Mouse (Mus musculus) liver, embryonic 16.5 days (tissue): ENCODE results near the gene Gm128. TPM values are rescaled to one million over a fixed set of nuclear protein-coding genes. Genes with fewer than 3 reads are reported as not detected.
A peak's percentile ranks its signal among the peaks of the same experiment; 100 is the strongest.

Source experiments
- ATAC-seq: fragments of 200-750 bp; cut with Nextera tagmentation; 2 replicates; pipeline ENCODE4 v1.8.0; 2017; ENCODE audit warnings: low read depth, mild to moderate bottlenecking, moderate number of reproducible peaks, moderate library complexity
- H3K27ac ChIP-seq: fragments of 300-500 bp; sonication (generic); 2 replicates; pipeline ENCODE4 v1.5.1; 2014; ENCODE audit warnings: mild to moderate bottlenecking, low read length
- H3K27me3 ChIP-seq: fragments of 300-500 bp; sonication (generic); 2 replicates; pipeline ENCODE4 v1.6.1; 2014; ENCODE audit warnings: low read depth, low read length, mixed read lengths; ENCODE audit not compliant: control insufficient read depth, insufficient read depth
- H3K36me3 ChIP-seq: fragments of 300-500 bp; sonication (generic); 2 replicates; pipeline ENCODE4 v1.6.1; 2014; ENCODE audit warnings: mild to moderate bottlenecking; ENCODE audit not compliant: control insufficient read depth, insufficient read depth
- H3K4me1 ChIP-seq: fragments of 300-500 bp; sonication (generic); 2 replicates; pipeline ENCODE4 v1.6.1; 2014; ENCODE audit warnings: low read depth, low read length, mixed read lengths; ENCODE audit not compliant: control insufficient read depth
- H3K4me2 ChIP-seq: fragments of 300-500 bp; sonication (generic); 2 replicates; pipeline ENCODE4 v1.6.1; 2014; ENCODE audit warnings: low read depth, low read length, mixed read lengths
- H3K4me3 ChIP-seq: fragments of 300-500 bp; sonication (generic); 2 replicates; pipeline ENCODE4 v1.5.1; 2014; ENCODE audit warnings: low read depth, mild to moderate bottlenecking, low read length
- H3K9ac ChIP-seq: fragments of 300-500 bp; sonication (generic); 2 replicates; pipeline ENCODE4 v1.6.1; 2014; ENCODE audit warnings: low read depth, low read length
- H3K9me3 ChIP-seq: fragments of 300-500 bp; sonication (generic); replicated peaks from 2 replicates; pipeline ENCODE4 v1.6.1; 2016; ENCODE audit warnings: low read length; ENCODE audit not compliant: control insufficient read depth
- WGBS: fragments of 180-500 bp; shearing (Covaris S2); extraction: QIAGEN DNeasy Blood & Tissue Kit; methylation state at CpG from one replicate; pipeline ENCODE4 v1.1.7; 2014; ENCODE audit not compliant: insufficient replicate concordance; 5-methylcytosine and 5-hydroxymethylcytosine counted together
- polyA plus RNA-seq: library from polyadenylated mRNA; unstranded; fragments of >200 nt; fragmentation: Nextera tagmentation; extraction: Ambion mirVana; gene quantifications from 2 replicates; pipeline ENCODE4 v1.2.1, GENCODE M21; 2015

Gene Gm128
- polyA plus RNA-seq, 1 experiment from 2014 or later = 0.07 TPM

- Histone ChIP-seq H3K36me3 (peaks cover 12% of the 10 kb centered on the region), H3K27ac (no peak overlapping the region), H3K4me2 (no peak overlapping the region), H3K4me1 (peaks cover 10% of the 10 kb centered on the region), H3K27me3 (no peaks in the 10 kb centered on the region), H3K4me3 (no peak overlapping the region), H3K9me3 (no peaks in the 10 kb centered on the region), H3K9ac (no peak overlapping the region)
- no peak for ATAC-seq
- 86% methylated on average over 4 of the region's 4 CpGs for WGBS
These were observed 20.6 kb upstream of the Gm128 start for GRCm38 (mm10) chr3:95261975-95262374.

GRCm38 (mm10) chr3:95256931-95257330 lies 15.5 kb upstream of the Gm128 start:
- Histone ChIP-seq H3K9ac (no peak overlapping the region), H3K4me3 (no peak overlapping the region), H3K36me3 (peaks cover 11% of the 10 kb centered on the region), H3K27ac (no peak overlapping the region), H3K27me3 (no peaks in the 10 kb centered on the region), H3K4me2 (no peak overlapping the region), H3K4me1 (no peaks in the 10 kb centered on the region), H3K9me3 (no peaks in the 10 kb centered on the region)
- 67% methylated on average over 5 of the region's 5 CpGs for WGBS
- no peak for ATAC-seq

GRCm38 (mm10) chr3:95250783-95251424 lies 9.5 kb upstream of the Gm128 start, which contains the start of gene Bnipl:
Bnipl (minus strand) TSS chr3:95251193.
- H3K4me3 ChIP-seq = no peak within 1 kb of the TSS
- H3K4me2 ChIP-seq = no peak within 1 kb of the TSS
- WGBS = 38% methylated on average over 7 of the region's 7 CpGs
- ATAC-seq = no peak
- H3K36me3 ChIP-seq = no peaks in the 10 kb centered on the region
- no peaks in the 10 kb centered on the region for H3K27me3 ChIP-seq
- no peaks in the 10 kb centered on the region for H3K9me3 ChIP-seq
- peaks cover 5% of the 10 kb centered on the region for H3K4me1 ChIP-seq
- no peak within 1 kb of the TSS for H3K27ac ChIP-seq
- no peak within 1 kb of the TSS for H3K9ac ChIP-seq

- ATAC-seq = no peak
- H3K4me3 ChIP-seq = no peak overlapping the region
- no peaks in the 10 kb centered on the region for H3K27me3 ChIP-seq
- no peak overlapping the region for H3K4me2 ChIP-seq
- peaks cover 5% of the 10 kb centered on the region for H3K4me1 ChIP-seq
- H3K27ac ChIP-seq = no peak overlapping the region
- no peaks in the 10 kb centered on the region for H3K36me3 ChIP-seq
- WGBS = 74% methylated on average over 5 of the region's 5 CpGs
- no peaks in the 10 kb centered on the region for H3K9me3 ChIP-seq
- no peak overlapping the region for H3K9ac ChIP-seq
These were observed 9.0 kb upstream of the Gm128 start for GRCm38 (mm10) chr3:95250361-95250760.

- Histone ChIP-seq H3K9ac (no peak overlapping the region), H3K4me1 (peaks cover 5% of the 10 kb centered on the region), H3K27ac (no peak overlapping the region), H3K36me3 (no peaks in the 10 kb centered on the region), H3K9me3 (no peaks in the 10 kb centered on the region), H3K4me2 (no peak overlapping the region), H3K27me3 (no peaks in the 10 kb centered on the region), H3K4me3 (no peak overlapping the region)
- WGBS = 43% methylated on average over 1 of the region's 1 CpGs
- no peak for ATAC-seq
These were observed 6.4 kb upstream of the Gm128 start for GRCm38 (mm10) chr3:95247660-95248336.

- Histone ChIP-seq H3K27ac (no peak overlapping the region), H3K9ac (no peak overlapping the region), H3K9me3 (no peaks in the 10 kb centered on the region), H3K4me1 (peaks cover 5% of the 10 kb centered on the region), H3K27me3 (no peaks in the 10 kb centered on the region), H3K4me3 (no peak overlapping the region), H3K4me2 (no peak overlapping the region), H3K36me3 (no peaks in the 10 kb centered on the region)
- no peak for ATAC-seq
- WGBS = 58% methylated on average over 5 of the region's 5 CpGs
These were observed 5.2 kb upstream of the Gm128 start for GRCm38 (mm10) chr3:95246465-95247231.

- H3K27me3 ChIP-seq = no peaks in the 10 kb centered on the region
- no peak overlapping the region for H3K27ac ChIP-seq
- H3K9me3 ChIP-seq = no peaks in the 10 kb centered on the region
- WGBS = 75% methylated on average over 2 of the region's 2 CpGs
- ATAC-seq = no peak
- peaks cover 5% of the 10 kb centered on the region for H3K4me1 ChIP-seq
- no peaks in the 10 kb centered on the region for H3K36me3 ChIP-seq
- H3K9ac ChIP-seq = no peak overlapping the region
- H3K4me2 ChIP-seq = no peak overlapping the region
- no peak overlapping the region for H3K4me3 ChIP-seq
These were observed 1.7 kb upstream of the Gm128 start for GRCm38 (mm10) chr3:95243086-95243485.

- no peaks in the 10 kb centered on the region for H3K9me3 ChIP-seq
- no peak overlapping the region for H3K4me2 ChIP-seq
- no peak overlapping the region for H3K27ac ChIP-seq
- H3K4me3 ChIP-seq = no peak overlapping the region
- H3K4me1 ChIP-seq = no peaks in the 10 kb centered on the region
- no peaks in the 10 kb centered on the region for H3K27me3 ChIP-seq
- ATAC-seq = 0 out of 2 replicates have a peak, but pooled peaks have one; percentile 11
- 44% methylated on average over 17 of the region's 17 CpGs for WGBS
- peaks cover 2% of the 10 kb centered on the region for H3K36me3 ChIP-seq
- H3K9ac ChIP-seq = no peak overlapping the region
These were observed 498 bp downstream of the Gm128 start for GRCm38 (mm10) chr3:95240900-95241299.

GRCm38 (mm10) chr3:95239971-95240370 lies 1.4 kb downstream of the Gm128 start:
- H3K9me3 ChIP-seq = no peaks in the 10 kb centered on the region
- H3K27me3 ChIP-seq = no peaks in the 10 kb centered on the region
- no peak overlapping the region for H3K4me2 ChIP-seq
- WGBS = 77% methylated on average over 12 of the region's 12 CpGs
- H3K27ac ChIP-seq = no peak overlapping the region
- H3K9ac ChIP-seq = no peak overlapping the region
- H3K4me1 ChIP-seq = no peaks in the 10 kb centered on the region
- no peak overlapping the region for H3K4me3 ChIP-seq
- H3K36me3 ChIP-seq = peaks cover 4% of the 10 kb centered on the region
- ATAC-seq = peak; percentile 33; the same call in 1 of the 2 replicates
